Mouse (Mus musculus): ENCODE measurements around the gene Cdkn1a.
A peak's percentile ranks its signal among the peaks of the same experiment; 100 is the strongest.
"Not testable (repeated sequence)": the region's sequence is repeated elsewhere in the genome, so short reads cannot be mapped to it uniquely, and the experiment has no call there.

Cdkn1a gene

GRCm38 (mm10) chr17:29083586-29083985 lies 7.2 kb upstream of the Cdkn1a start:
- DNase-seq, result no peak

- DNase-seq, result peak in 1 of 2 experiments; percentile 1
Observed at GRCm38 (mm10) chr17:29084656-29085055, 6.1 kb upstream of the Cdkn1a start.

GRCm38 (mm10) chr17:29085266-29085665 lies 5.5 kb upstream of the Cdkn1a start:
- DNase-seq, result peak in 1 of 2 experiments; percentile 1

GRCm38 (mm10) chr17:29086916-29087315 lies 3.9 kb upstream of the Cdkn1a start:
- peak; percentile 22 to 44 for DNase-seq

GRCm38 (mm10) chr17:29091348-29091944 lies 670 bp downstream of the Cdkn1a start:
- DNase-seq, result no peak

GRCm38 (mm10) chr17:29092497-29092896 lies 1.7 kb downstream of the Cdkn1a start:
- no peak for DNase-seq

- DNase-seq, result peak; percentile 88 to 91
Observed at GRCm38 (mm10) chr17:29093110-29093952, 2.6 kb downstream of the Cdkn1a start.

GRCm38 (mm10) chr17:29093961-29094309 lies 3.2 kb downstream of the Cdkn1a start:
- no peak for DNase-seq

GRCm38 (mm10) chr17:29094310-29095181 lies 3.8 kb downstream of the Cdkn1a start:
- DNase-seq, result peak; percentile 79 to 80

GRCm38 (mm10) chr17:29095201-29095733 lies 4.5 kb downstream of the Cdkn1a start:
- peak; percentile 98 to 99 for DNase-seq

- DNase-seq, result no peak
Observed at GRCm38 (mm10) chr17:29096245-29096644, 5.5 kb downstream of the Cdkn1a start.

- peak; percentile 50 to 61 for DNase-seq
Observed at GRCm38 (mm10) chr17:29096851-29097561, 6.2 kb downstream of the Cdkn1a start.

GRCm38 (mm10) chr17:29098291-29098690 lies 7.5 kb downstream of the Cdkn1a start:
- no peak for DNase-seq

GRCm38 (mm10) chr17:29099076-29099475 lies 8.3 kb downstream of the Cdkn1a start:
- no peak for DNase-seq

- DNase-seq, result no peak
Observed at GRCm38 (mm10) chr17:29100627-29101026, 9.9 kb downstream of the Cdkn1a start.

- not testable (repeated sequence) for DNase-seq
Observed at GRCm38 (mm10) chr17:29110356-29110755, 19.6 kb downstream of the Cdkn1a start.

GRCm38 (mm10) chr17:29111332-29111731 lies 20.6 kb downstream of the Cdkn1a start:
- no peak for DNase-seq

GRCm38 (mm10) chr17:29113591-29114352 lies 23.0 kb downstream of the Cdkn1a start, which contains the start of gene Rab44:
Rab44 (plus strand) TSS chr17:29114145.
- DNase-seq, result no peak

GRCm38 (mm10) chr17:29116023-29116422 lies 25.2 kb downstream of the Cdkn1a start:
- DNase-seq, result no peak

- no peak for DNase-seq
Observed at GRCm38 (mm10) chr17:29117006-29117648, 26.4 kb downstream of the Cdkn1a start.

GRCm38 (mm10) chr17:29118057-29118456 lies 27.3 kb downstream of the Cdkn1a start:
- DNase-seq, result no peak
